In genomic region chr17:24898041-24898854, GRCm38 (mm10) we compare ENCODE assay signal across 10 mouse cellular contexts. TPM values are rescaled to one million over a fixed set of nuclear protein-coding genes. Genes with fewer than 3 reads are reported as not detected.
A peak's percentile ranks its signal among the peaks of the same experiment; 100 is the strongest.
DNase-seq lines count a peak whose midpoint lies in the region; ATAC-seq and TF ChIP-seq lines count a peak whose summit lies in the region.
"Had no signal": no experiment of that assay in that cellular context is flagged by ENCODE, and none has a peak within 500 bp of the region (broad histone marks: within the 10 kb centered on the region; RNA-seq: fewer than 3 reads in every experiment).

No protein-coding gene starts in this region.

- no peak overlapping the region for H3K27ac ChIP-seq in heart, embryonic 11.5 days (ENCODE audit: low read depth, low read length)
- H3K27ac ChIP-seq in hindbrain, embryonic 15.5 days (replicated peaks) = no peak overlapping the region
- no peak overlapping the region for H3K27ac ChIP-seq in neural tube, embryonic 13.5 days (replicated peaks)
- H3K27ac ChIP-seq in thymus, adult 2 months (ENCODE audit: control insufficient read depth, insufficient read depth, low read length) = no peak overlapping the region
- H3K27ac ChIP-seq: stomach, embryonic 15.5 days had no signal

- H3K9me3 ChIP-seq in heart, embryonic 11.5 days (replicated peaks; ENCODE audit: control insufficient read depth, low read length) = no peaks in the 10 kb centered on the region
- no peaks in the 10 kb centered on the region for H3K9me3 ChIP-seq in megakaryocyte, embryonic 14.5 days
- no peaks in the 10 kb centered on the region for H3K9me3 ChIP-seq in hindbrain, embryonic 15.5 days
- H3K9me3 ChIP-seq in neural tube, embryonic 13.5 days = no peaks in the 10 kb centered on the region
- H3K9me3 ChIP-seq: stomach, embryonic 15.5 days had no signal

- WGBS in heart, embryonic 11.5 days (ENCODE audit: insufficient replicate concordance) = 87% methylated on average over 4 of the region's 4 CpGs
- 78% methylated on average over 4 of the region's 4 CpGs for WGBS in hindbrain, embryonic 15.5 days
- 88% methylated on average over 4 of the region's 4 CpGs for WGBS in neural tube, embryonic 13.5 days
- WGBS in thymus, adult 2 months = 99% methylated on average over 4 of the region's 4 CpGs

- H3K4me3 ChIP-seq in heart, embryonic 11.5 days (ENCODE audit: low read depth, low read length) = no peak overlapping the region
- H3K4me3 ChIP-seq in megakaryocyte, embryonic 14.5 days (replicated peaks) = peak overlapping the region; percentile 25
- H3K4me3 ChIP-seq in hindbrain, embryonic 15.5 days = peak overlapping the region; percentile 82
- peak overlapping the region; percentile 85; the same call in 1 of the 2 replicates for H3K4me3 ChIP-seq in neural tube, embryonic 13.5 days
- no peak overlapping the region for H3K4me3 ChIP-seq in thymus, adult 2 months (ENCODE audit: control insufficient read depth, insufficient read depth, low read length)

- no peak overlapping the region; the same call in 1 of the 2 replicates for H3K4me2 ChIP-seq in heart, embryonic 11.5 days
- H3K4me2 ChIP-seq in hindbrain, embryonic 15.5 days = 0 out of 2 replicates have a peak overlapping the region, but pooled peaks have one; percentile 97
- H3K4me2 ChIP-seq in neural tube, embryonic 13.5 days = peak overlapping the region; percentile 100

- H3K27me3 ChIP-seq in heart, embryonic 11.5 days (ENCODE audit: control insufficient read depth, insufficient read depth, low read length) = no peaks in the 10 kb centered on the region
- H3K27me3 ChIP-seq in megakaryocyte, embryonic 14.5 days (replicated peaks) = no peaks in the 10 kb centered on the region
- no peaks in the 10 kb centered on the region for H3K27me3 ChIP-seq in hindbrain, embryonic 15.5 days
- H3K27me3 ChIP-seq in neural tube, embryonic 13.5 days = no peaks in the 10 kb centered on the region
- H3K27me3 ChIP-seq in thymus, adult 2 months (ENCODE audit: control insufficient read depth, insufficient read depth, low read length) = no peaks in the 10 kb centered on the region
- H3K27me3 ChIP-seq: stomach, embryonic 15.5 days had no signal

- TF ChIP-seq CTCF in thymus, adult 2 months (IDR thresholded peaks at IDR 0.05; ENCODE audit: borderline replicate concordance, control insufficient read depth, extremely low read depth, insufficient read depth, low read length, poor library complexity) = no peak

- DNase-seq in heart, adult 11 months = peak; percentile 93
- DNase-seq in right cerebral cortex, adult 2 months (ENCODE audit: low spot score in 2 of 2) = no peak
- no peak for DNase-seq in thymus, adult 2 months
- DNase-seq: gastrocnemius, postnatal 36 days had no signal

- ATAC-seq in heart, embryonic 11.5 days (replicated peaks; ENCODE audit: insufficient number of reproducible peaks, low FRiP score, low TSS enrichment) = no peak
- no peak for ATAC-seq in megakaryocyte, adult 5-6 weeks (ENCODE audit: poor library complexity, severe bottlenecking)
- ATAC-seq in hindbrain, embryonic 15.5 days (ENCODE audit: low FRiP score, low read depth) = no peak
- no peak for ATAC-seq in neural tube, embryonic 13.5 days (ENCODE audit: low read depth)

- H3K4me1 ChIP-seq in heart, embryonic 11.5 days (ENCODE audit: control insufficient read depth, insufficient read depth, low read length) = peaks cover 35% of the 10 kb centered on the region
- peaks cover 63% of the 10 kb centered on the region for H3K4me1 ChIP-seq in megakaryocyte, embryonic 14.5 days
- peaks cover 41% of the 10 kb centered on the region for H3K4me1 ChIP-seq in hindbrain, embryonic 15.5 days (replicated peaks)
- peaks cover 47% of the 10 kb centered on the region for H3K4me1 ChIP-seq in neural tube, embryonic 13.5 days (replicated peaks)
- H3K4me1 ChIP-seq in thymus, adult 2 months (replicated peaks; ENCODE audit: control insufficient read depth, insufficient read depth, low read length) = peaks cover 26% of the 10 kb centered on the region

- TF ChIP-seq POLR2A in thymus, adult 2 months (IDR thresholded peaks at IDR 0.05; ENCODE audit: control insufficient read depth, extremely low read depth, insufficient read depth, low read length, poor library complexity) = no peak

- peaks cover 46% of the 10 kb centered on the region for H3K36me3 ChIP-seq in heart, embryonic 11.5 days (ENCODE audit: control insufficient read depth, insufficient read depth, low read length)
- peaks cover 75% of the 10 kb centered on the region for H3K36me3 ChIP-seq in megakaryocyte, embryonic 14.5 days (replicated peaks; ENCODE audit: low read length)
- peaks cover 60% of the 10 kb centered on the region for H3K36me3 ChIP-seq in hindbrain, embryonic 15.5 days
- H3K36me3 ChIP-seq in neural tube, embryonic 13.5 days = peaks cover 67% of the 10 kb centered on the region
- peaks cover 38% of the 10 kb centered on the region for H3K36me3 ChIP-seq in thymus, adult 2 months (ENCODE audit: control insufficient read depth, insufficient read depth, low read length)

- no peak overlapping the region for H3K9ac ChIP-seq in heart, embryonic 11.5 days (ENCODE audit: low read depth, low read length)
- H3K9ac ChIP-seq in hindbrain, embryonic 15.5 days = peak overlapping the region; percentile 87; the same call in 1 of the 2 replicates
- H3K9ac ChIP-seq in neural tube, embryonic 13.5 days = peak overlapping the region; percentile 95
- H3K9ac ChIP-seq: stomach, embryonic 15.5 days had no signal

RNA-seq across cellular contexts. Expression of gene Nme3, which starts 1.9 kb away (rescaled TPM):
- 35.7 and 37.9 TPM in 2 replicates for polyA plus RNA-seq in heart, embryonic 11.5 days (2014; fragmentation: Nextera tagmentation; extraction: Ambion mirVana)
- 18.4 TPM in 1 of 2 replicates, not detected in the other for polyA plus RNA-seq in megakaryocyte, embryonic 14.5 days (2012; ENCODE audit: insufficient read depth, low replicate concordance)
- total RNA-seq in megakaryocyte, adult 5-6 weeks (2015) = 27.2 and 28.2 TPM in 2 replicates
- 40.9 and 45.5 TPM in 2 replicates for total RNA-seq in megakaryocyte, adult 5-6 weeks (2017)
- 81.6 and 85.5 TPM in 2 replicates for polyA plus RNA-seq in hindbrain, embryonic 15.5 days (2015; fragmentation: Nextera tagmentation; extraction: Ambion mirVana)
- 86.0 and 89.0 TPM in 2 replicates for polyA plus RNA-seq in neural tube, embryonic 13.5 days (2015; fragmentation: Nextera tagmentation; extraction: Ambion mirVana)
- polyA plus RNA-seq in thymus, adult 2 months (2012; rRNA removed) = 63.3 and 76.7 TPM in 2 replicates

RNA-seq across cellular contexts. Expression of gene Mrps34, which starts 3.3 kb away (rescaled TPM):
- 85.6 and 92.1 TPM in 2 replicates for polyA plus RNA-seq in heart, embryonic 11.5 days (2014; fragmentation: Nextera tagmentation; extraction: Ambion mirVana)
- 75.3 and 168 TPM in 2 replicates for polyA plus RNA-seq in megakaryocyte, embryonic 14.5 days (2012; ENCODE audit: insufficient read depth, low replicate concordance)
- total RNA-seq in megakaryocyte, adult 5-6 weeks (2015) = 30.0 and 30.1 TPM in 2 replicates
- total RNA-seq in megakaryocyte, adult 5-6 weeks (2017) = 12.9 and 18.9 TPM in 2 replicates
- 80.1 and 82.3 TPM in 2 replicates for polyA plus RNA-seq in hindbrain, embryonic 15.5 days (2015; fragmentation: Nextera tagmentation; extraction: Ambion mirVana)
- polyA plus RNA-seq in neural tube, embryonic 13.5 days (2015; fragmentation: Nextera tagmentation; extraction: Ambion mirVana) = 71.1 and 85.7 TPM in 2 replicates
- 146 and 152 TPM in 2 replicates for polyA plus RNA-seq in thymus, adult 2 months (2012; rRNA removed)

RNA-seq across cellular contexts. Expression of gene Eme2, which starts 3.4 kb away (rescaled TPM):
- 15.3 and 19.3 TPM in 2 replicates for polyA plus RNA-seq in heart, embryonic 11.5 days (2014; fragmentation: Nextera tagmentation; extraction: Ambion mirVana)
- 5.8 and 10.0 TPM in 2 replicates for polyA plus RNA-seq in megakaryocyte, embryonic 14.5 days (2012; ENCODE audit: insufficient read depth, low replicate concordance)
- total RNA-seq in megakaryocyte, adult 5-6 weeks (2015) = 2.2 and 5.8 TPM in 2 replicates
- 13.5 and 17.4 TPM in 2 replicates for total RNA-seq in megakaryocyte, adult 5-6 weeks (2017)
- 27.0 and 30.5 TPM in 2 replicates for polyA plus RNA-seq in hindbrain, embryonic 15.5 days (2015; fragmentation: Nextera tagmentation; extraction: Ambion mirVana)
- 32.7 and 36.3 TPM in 2 replicates for polyA plus RNA-seq in neural tube, embryonic 13.5 days (2015; fragmentation: Nextera tagmentation; extraction: Ambion mirVana)
- polyA plus RNA-seq in thymus, adult 2 months (2012; rRNA removed) = 48.2 and 55.3 TPM in 2 replicates

RNA-seq across cellular contexts. Expression of gene Spsb3, which starts 11.8 kb away (rescaled TPM):
- 25.2 and 26.5 TPM in 2 replicates for polyA plus RNA-seq in heart, embryonic 11.5 days (2014; fragmentation: Nextera tagmentation; extraction: Ambion mirVana)
- 18.7 and 57.4 TPM in 2 replicates for polyA plus RNA-seq in megakaryocyte, embryonic 14.5 days (2012; ENCODE audit: insufficient read depth, low replicate concordance)
- 17.1 and 19.8 TPM in 2 replicates for total RNA-seq in megakaryocyte, adult 5-6 weeks (2015)
- 11.1 and 11.9 TPM in 2 replicates for total RNA-seq in megakaryocyte, adult 5-6 weeks (2017)
- 78.5 and 87.6 TPM in 2 replicates for polyA plus RNA-seq in hindbrain, embryonic 15.5 days (2015; fragmentation: Nextera tagmentation; extraction: Ambion mirVana)
- polyA plus RNA-seq in neural tube, embryonic 13.5 days (2015; fragmentation: Nextera tagmentation; extraction: Ambion mirVana) = 64.6 and 74.2 TPM in 2 replicates
- polyA plus RNA-seq in thymus, adult 2 months (2012; rRNA removed) = 274 and 285 TPM in 2 replicates

RNA-seq across cellular contexts. Expression of gene Nubp2, which starts 12.1 kb away (rescaled TPM):
- 42.3 and 43.3 TPM in 2 replicates for polyA plus RNA-seq in heart, embryonic 11.5 days (2014; fragmentation: Nextera tagmentation; extraction: Ambion mirVana)
- polyA plus RNA-seq in megakaryocyte, embryonic 14.5 days (2012; ENCODE audit: insufficient read depth, low replicate concordance) = 58.9 and 67.0 TPM in 2 replicates
- total RNA-seq in megakaryocyte, adult 5-6 weeks (2015) = 74.4 and 76.3 TPM in 2 replicates
- 39.8 and 43.2 TPM in 2 replicates for total RNA-seq in megakaryocyte, adult 5-6 weeks (2017)
- polyA plus RNA-seq in hindbrain, embryonic 15.5 days (2015; fragmentation: Nextera tagmentation; extraction: Ambion mirVana) = 62.7 and 65.2 TPM in 2 replicates
- 63.5 and 76.1 TPM in 2 replicates for polyA plus RNA-seq in neural tube, embryonic 13.5 days (2015; fragmentation: Nextera tagmentation; extraction: Ambion mirVana)
- polyA plus RNA-seq in thymus, adult 2 months (2012; rRNA removed) = 88.8 and 96.1 TPM in 2 replicates

Comparison
In these comparisons a context has a peak if more than half of its experiments do, and no peak if none do; other contexts are left out.
1. H3K4me3 ChIP-seq: peak in megakaryocyte, embryonic 14.5 days (single experiment), hindbrain, embryonic 15.5 days (single experiment) and neural tube, embryonic 13.5 days (single experiment); none in heart, embryonic 11.5 days (single experiment) and thymus, adult 2 months (single experiment).